In genomic region chr12:28649141-28650110, GRCm38 (mm10) we compare ENCODE assay signal across 8 mouse cellular contexts. TPM values are rescaled to one million over a fixed set of nuclear protein-coding genes. Genes with fewer than 3 reads are reported as not detected.
DNase-seq lines count a peak whose midpoint lies in the region; ATAC-seq and TF ChIP-seq lines count a peak whose summit lies in the region.

TSS of gene Rnaseh1 (plus strand) at chr12:28649602.

- 0 out of 2 replicates have a peak, but pooled peaks cover 5% of the 10 kb centered on the region for H3K27me3 ChIP-seq in embryonic facial prominence, embryonic 10.5 days (replicated peaks; ENCODE audit: low read depth, poor library complexity, severe bottlenecking)
- H3K27me3 ChIP-seq in intestine, postnatal 0 days (replicated peaks; ENCODE audit: control insufficient read depth, insufficient read depth, low read length), result no peaks in the 10 kb centered on the region
- peaks cover 5% of the 10 kb centered on the region for H3K27me3 ChIP-seq in midbrain, embryonic 10.5 days (ENCODE audit: low read depth, poor library complexity, severe bottlenecking)

- no peaks in the 10 kb centered on the region for H3K9me3 ChIP-seq in embryonic facial prominence, embryonic 10.5 days
- no peaks in the 10 kb centered on the region for H3K9me3 ChIP-seq in intestine, postnatal 0 days (ENCODE audit: control insufficient read depth)
- no peaks in the 10 kb centered on the region for H3K9me3 ChIP-seq in midbrain, embryonic 10.5 days (replicated peaks)

- peak; percentile 95 for ATAC-seq in intestine, postnatal 0 days

- intact Hi-C loops in left cerebral cortex, postnatal 36 days (cut with DNase I), result no loop called here

- peak within 1 kb of the TSS; percentile 91 for H3K4me3 ChIP-seq in embryonic facial prominence, embryonic 10.5 days
- peak within 1 kb of the TSS; percentile 95 for H3K4me3 ChIP-seq in intestine, postnatal 0 days (ENCODE audit: low read depth, low read length)
- H3K4me3 ChIP-seq in midbrain, embryonic 10.5 days, result peak within 1 kb of the TSS; percentile 83

- peak; percentile 95 for DNase-seq in adrenal gland, postnatal 14 days
- DNase-seq in embryonic facial prominence, embryonic 10.5 days (ENCODE audit: low spot score), result peak; percentile 93
- DNase-seq in gonadal fat pad, adult 2 months (ENCODE audit: low read depth), result no peak
- peak; percentile 93 to 94 for DNase-seq in left cerebral cortex, postnatal 36 days (ENCODE audit: low spot score in 2 of 2)
- DNase-seq in midbrain, embryonic 10.5 days (ENCODE audit: low spot score), result peak; percentile 90
- DNase-seq in right cerebral cortex, postnatal 36 days (ENCODE audit: low spot score in 2 of 2), result peak; percentile 90 to 91
- peak; percentile 83 to 90 for DNase-seq in urinary bladder, postnatal 4 days (ENCODE audit: low spot score in 2 of 2)

- H3K27ac ChIP-seq in embryonic facial prominence, embryonic 10.5 days (replicated peaks), result peak within 1 kb of the TSS; percentile 87
- H3K27ac ChIP-seq in intestine, postnatal 0 days (ENCODE audit: low read depth, low read length), result no peak within 1 kb of the TSS; the same call in 1 of the 2 replicates
- peak within 1 kb of the TSS; percentile 85 for H3K27ac ChIP-seq in midbrain, embryonic 10.5 days (replicated peaks)

- 1% methylated on average over 52 of the region's 52 CpGs for WGBS in embryonic facial prominence, embryonic 10.5 days
- 2% methylated on average over 52 of the region's 52 CpGs for WGBS in intestine, postnatal 0 days
- 2% methylated on average over 52 of the region's 52 CpGs for WGBS in midbrain, embryonic 10.5 days

- peaks cover 16% of the 10 kb centered on the region for H3K4me1 ChIP-seq in embryonic facial prominence, embryonic 10.5 days
- H3K4me1 ChIP-seq in intestine, postnatal 0 days (replicated peaks; ENCODE audit: control insufficient read depth, insufficient read depth, low read length), result peaks cover 7% of the 10 kb centered on the region; the same call in 1 of the 2 replicates
- peaks cover 16% of the 10 kb centered on the region for H3K4me1 ChIP-seq in midbrain, embryonic 10.5 days

- peak within 1 kb of the TSS; percentile 77 for H3K4me2 ChIP-seq in intestine, postnatal 0 days (replicated peaks; ENCODE audit: low read depth)

- no peak for TF ChIP-seq CTCF in intestine, postnatal 0 days (IDR thresholded peaks at IDR 0.05; ENCODE audit: low read depth)

- H3K36me3 ChIP-seq in embryonic facial prominence, embryonic 10.5 days (replicated peaks), result peaks cover 24% of the 10 kb centered on the region
- H3K36me3 ChIP-seq in intestine, postnatal 0 days (ENCODE audit: control insufficient read depth, insufficient read depth), result peaks cover 11% of the 10 kb centered on the region; the same call in 1 of the 2 replicates
- peaks cover 21% of the 10 kb centered on the region for H3K36me3 ChIP-seq in midbrain, embryonic 10.5 days

- peak within 1 kb of the TSS; percentile 72 for H3K9ac ChIP-seq in intestine, postnatal 0 days (ENCODE audit: low read depth, low read length)

RNA-seq across cellular contexts. Expression of gene Rnaseh1, which starts in this region (rescaled TPM):
- total RNA-seq in adrenal gland, postnatal 14 days (2021), result 11.8 and 16.9 TPM in 2 replicates
- 34.3 and 35.1 TPM in 2 replicates for polyA plus RNA-seq in embryonic facial prominence, embryonic 10.5 days (2016; fragmentation: Nextera tagmentation; extraction: Ambion mirVana)
- 12.5 and 12.6 TPM in 2 replicates for polyA plus RNA-seq in gonadal fat pad, adult 2 months (2012; rRNA removed)
- 12.4 and 13.8 TPM in 2 replicates for polyA plus RNA-seq in intestine, postnatal 0 days (2015; fragmentation: Nextera tagmentation; extraction: Ambion mirVana)
- total RNA-seq in left cerebral cortex, postnatal 36 days (2021), result 10 to 100 TPM; 13.4 to 15.2 TPM
- polyA plus RNA-seq in midbrain, embryonic 10.5 days (2016; fragmentation: Nextera tagmentation; extraction: Ambion mirVana), result 34.1 and 35.4 TPM in 2 replicates
